Mouse (Mus musculus) heart, embryonic 16.5 days (tissue): ENCODE data around the gene Abca8a. TPM values are rescaled to one million over a fixed set of nuclear protein-coding genes. Genes with fewer than 3 reads are reported as not detected.
A peak's percentile ranks its signal among the peaks of the same experiment; 100 is the strongest.

Experiments used
- ATAC-seq: fragments of 200-750 bp; cut with Nextera tagmentation; replicated peaks from 2 replicates; pipeline ENCODE4 v1.8.0; 2017; ENCODE audit warnings: moderate number of reproducible peaks; ENCODE audit not compliant: insufficient read depth, low FRiP score; ENCODE audit errors: extremely low read depth
- H3K27ac ChIP-seq: fragments of 300-500 bp; sonication (generic); 2 replicates; pipeline ENCODE4 v1.5.1; 2014; ENCODE audit warnings: mild to moderate bottlenecking, low read length, control low read depth, moderate library complexity
- H3K27me3 ChIP-seq: fragments of 300-500 bp; sonication (generic); 2 replicates; pipeline ENCODE4 v1.6.1; 2014; ENCODE audit warnings: low read length, mixed read lengths; ENCODE audit not compliant: control insufficient read depth, insufficient read depth
- H3K36me3 ChIP-seq: fragments of 300-500 bp; sonication (generic); 2 replicates; pipeline ENCODE4 v1.6.1; 2014; ENCODE audit not compliant: control insufficient read depth, insufficient read depth
- H3K4me1 ChIP-seq: fragments of 300-500 bp; sonication (generic); 2 replicates; pipeline ENCODE4 v1.6.1; 2014; ENCODE audit warnings: low read length, mixed read lengths; ENCODE audit not compliant: control insufficient read depth, insufficient read depth
- H3K4me2 ChIP-seq: fragments of 300-500 bp; sonication (generic); 2 replicates; pipeline ENCODE4 v1.6.1; 2014; ENCODE audit warnings: low read depth, mild to moderate bottlenecking, control low read depth, low read length
- H3K4me3 ChIP-seq: fragments of 300-500 bp; sonication (generic); 2 replicates; pipeline ENCODE4 v1.5.1; 2014; ENCODE audit warnings: mild to moderate bottlenecking, control low read depth, low read length
- H3K9ac ChIP-seq: fragments of 300-500 bp; sonication (generic); 2 replicates; pipeline ENCODE4 v1.6.1; 2014; ENCODE audit warnings: low read length, control low read depth
- H3K9me3 ChIP-seq: fragments of 300-500 bp; sonication (generic); replicated peaks from 2 replicates; pipeline ENCODE4 v1.6.1; 2016; ENCODE audit warnings: low read length; ENCODE audit not compliant: control insufficient read depth
- WGBS: fragments of 180-500 bp; shearing (Covaris S2); extraction: QIAGEN DNeasy Blood & Tissue Kit; methylation state at CpG from one replicate; pipeline ENCODE4 v1.1.7; 2014; 5-methylcytosine and 5-hydroxymethylcytosine counted together
- polyA plus RNA-seq: library from polyadenylated mRNA; unstranded; fragments of >200 nt; fragmentation: Nextera tagmentation; extraction: Ambion mirVana; gene quantifications from 2 replicates; pipeline ENCODE4 v1.2.1, GENCODE M21; 2015

Gene Abca8a
- polyA plus RNA-seq, 1 experiment from 2014 or later, result 6.4 TPM

DNA sequence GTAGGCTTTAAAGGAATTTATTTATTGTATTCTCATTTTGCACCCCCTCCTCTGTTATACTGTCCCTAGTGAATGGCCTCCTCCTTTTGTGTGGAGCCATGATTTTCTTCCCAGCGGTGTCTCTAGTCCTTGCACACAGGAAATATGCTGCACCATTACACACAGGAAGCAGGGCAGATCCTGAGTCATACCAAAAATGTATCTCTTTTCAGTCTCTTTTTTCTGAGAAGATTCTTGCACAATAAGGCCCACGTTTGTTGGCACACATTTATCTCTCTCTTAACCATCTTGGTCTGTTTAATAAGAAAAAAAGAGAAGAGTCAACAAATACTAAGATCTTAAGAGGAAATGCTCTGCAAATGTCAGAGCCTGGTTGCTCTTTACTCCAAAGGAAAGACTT, 4.5 kb downstream of the Abca8a start:
- H3K4me1 ChIP-seq, result no peaks in the 10 kb centered on the region
- H3K9me3 ChIP-seq, result no peaks in the 10 kb centered on the region
- H3K4me3 ChIP-seq, result no peak overlapping the region
- WGBS, result 50% methylated on average over 2 of the region's 2 CpGs
- H3K27ac ChIP-seq, result no peak overlapping the region
- ATAC-seq, result no peak
- H3K36me3 ChIP-seq, result no peaks in the 10 kb centered on the region
- H3K4me2 ChIP-seq, result no peak overlapping the region
- no peaks in the 10 kb centered on the region for H3K27me3 ChIP-seq
- no peak overlapping the region for H3K9ac ChIP-seq

DNA sequence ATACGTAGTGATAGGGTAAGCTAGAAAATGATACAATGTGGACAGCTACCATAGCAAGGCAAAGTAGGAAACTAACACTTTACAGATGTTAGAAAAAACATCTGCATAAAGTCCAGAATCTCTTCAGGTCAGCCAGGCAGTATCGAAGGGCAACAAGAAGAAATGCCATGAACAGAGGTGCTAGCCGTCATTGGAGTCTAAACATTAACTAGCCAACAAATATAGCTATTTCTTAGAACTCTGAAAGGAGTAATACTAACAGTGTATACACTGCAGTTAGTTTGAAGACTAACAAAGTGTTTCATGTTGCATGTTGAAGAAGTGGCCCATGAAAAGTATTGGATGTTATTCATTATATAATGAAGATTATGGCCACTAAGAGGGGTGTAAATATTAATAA, 23.6 kb downstream of the Abca8a start:
- Histone ChIP-seq H3K27me3 (no peaks in the 10 kb centered on the region), H3K9ac (no peak overlapping the region), H3K36me3 (no peaks in the 10 kb centered on the region), H3K4me3 (no peak overlapping the region), H3K27ac (no peak overlapping the region), H3K9me3 (no peaks in the 10 kb centered on the region), H3K4me1 (no peaks in the 10 kb centered on the region), H3K4me2 (no peak overlapping the region)
- ATAC-seq, result no peak
- 77% methylated on average over 3 of the region's 3 CpGs for WGBS

DNA sequence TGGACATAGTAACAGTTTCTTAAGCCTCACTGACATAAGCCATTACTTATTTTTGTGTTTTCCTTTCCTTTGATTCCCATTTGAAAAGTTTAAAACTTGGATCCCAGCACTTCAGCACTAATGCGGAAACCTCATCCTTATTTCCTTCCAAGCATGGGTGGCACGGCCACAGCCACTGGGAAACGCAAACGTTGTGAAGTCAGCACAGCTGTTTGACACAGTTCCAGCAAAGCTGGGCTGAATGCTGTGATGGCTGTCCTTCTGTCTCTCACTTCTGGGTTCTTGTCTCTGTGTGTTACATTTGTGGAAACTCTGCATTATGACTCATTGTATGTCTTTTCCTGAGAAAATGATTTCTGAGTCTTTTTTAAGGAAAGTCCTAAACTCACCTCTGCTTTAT, 34.7 kb downstream of the Abca8a start:
- ATAC-seq, result no peak
- H3K36me3 ChIP-seq, result no peaks in the 10 kb centered on the region
- 48% methylated on average over 4 of the region's 4 CpGs for WGBS

DNA sequence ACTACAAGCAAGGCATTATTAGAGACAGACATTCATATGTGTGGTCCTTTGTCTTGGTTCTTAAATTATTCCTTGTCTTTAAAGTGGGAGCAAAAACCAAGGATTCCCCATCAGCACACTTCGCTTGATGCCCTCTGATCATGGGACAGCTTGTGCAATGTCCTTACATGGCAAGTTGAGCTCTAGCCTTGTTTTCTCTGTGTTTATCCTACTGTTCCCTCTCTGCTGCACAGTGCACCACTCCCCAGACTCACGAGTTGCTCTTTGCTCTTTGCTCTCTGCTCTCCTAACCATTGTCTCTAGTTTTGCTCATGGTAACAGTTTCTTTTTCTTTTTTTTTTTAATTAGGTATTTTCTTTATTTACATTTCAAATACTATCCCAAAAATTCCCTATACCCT, 35.7 kb downstream of the Abca8a start:
- Histone ChIP-seq H3K27ac (no peak overlapping the region), H3K36me3 (no peaks in the 10 kb centered on the region), H3K4me2 (no peak overlapping the region), H3K27me3 (no peaks in the 10 kb centered on the region), H3K4me1 (no peaks in the 10 kb centered on the region), H3K9ac (no peak overlapping the region), H3K4me3 (no peak overlapping the region), H3K9me3 (no peaks in the 10 kb centered on the region)
- no peak for ATAC-seq
- 66% methylated on average over 2 of the region's 2 CpGs for WGBS

More for the DNA sequence above, 34.7 kb downstream of the Abca8a start:
- Histone ChIP-seq H3K4me2 (no peak overlapping the region), H3K9ac (no peak overlapping the region), H3K27me3 (no peaks in the 10 kb centered on the region), H3K4me1 (no peaks in the 10 kb centered on the region), H3K4me3 (no peak overlapping the region), H3K27ac (no peak overlapping the region), H3K9me3 (no peaks in the 10 kb centered on the region)

DNA sequence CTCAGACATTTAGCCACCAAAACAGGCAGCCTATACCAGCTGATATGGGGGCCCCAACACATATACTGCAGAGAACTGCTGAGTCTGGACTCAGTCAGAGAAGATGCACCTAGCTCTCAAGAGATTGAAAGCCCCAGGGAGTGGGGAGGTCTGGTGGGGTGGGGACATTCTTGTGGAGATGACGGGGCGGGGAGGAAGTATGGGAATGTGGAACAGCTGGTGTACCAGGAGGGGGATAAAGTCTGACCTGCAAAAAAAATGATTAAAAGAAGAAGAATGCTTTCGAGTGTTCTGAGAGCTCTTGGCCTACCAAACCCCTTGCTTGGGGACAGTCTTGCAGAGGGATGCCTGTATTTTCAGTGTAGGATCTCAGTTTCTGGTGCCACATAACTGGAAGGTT, 42.1 kb downstream of the Abca8a start:
- WGBS, result 71% methylated on average over 3 of the region's 3 CpGs
- Histone ChIP-seq H3K9me3 (no peaks in the 10 kb centered on the region; the same call in 1 of the 2 replicates), H3K4me3 (no peak overlapping the region), H3K36me3 (no peaks in the 10 kb centered on the region), H3K4me2 (no peak overlapping the region), H3K4me1 (no peaks in the 10 kb centered on the region), H3K27ac (no peak overlapping the region), H3K9ac (no peak overlapping the region), H3K27me3 (no peaks in the 10 kb centered on the region)
- ATAC-seq, result no peak

DNA sequence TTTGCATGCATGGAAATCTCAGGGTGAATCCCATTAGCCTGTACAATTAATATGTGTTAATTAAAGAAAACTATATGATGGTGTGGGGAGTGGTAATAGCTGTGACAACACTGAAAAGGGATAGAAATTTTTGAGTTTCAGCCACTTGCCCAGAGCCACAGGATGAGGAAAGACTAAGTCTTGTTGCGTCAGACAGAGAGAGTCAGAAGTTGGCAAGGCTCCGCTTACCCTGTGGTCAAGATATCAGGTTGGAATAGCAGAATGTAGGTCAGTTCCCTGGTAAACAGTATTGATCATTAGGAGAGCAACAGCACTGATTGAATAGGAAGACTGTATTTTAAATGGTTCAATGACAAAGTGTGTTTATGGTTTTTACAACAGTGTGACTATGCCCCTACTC, 58.0 kb downstream of the Abca8a start:
- no peaks in the 10 kb centered on the region for H3K9me3 ChIP-seq
- no peak overlapping the region for H3K4me3 ChIP-seq
- no peaks in the 10 kb centered on the region for H3K36me3 ChIP-seq
- no peak overlapping the region for H3K27ac ChIP-seq
- no peaks in the 10 kb centered on the region for H3K4me1 ChIP-seq
- 88% methylated on average over 2 of the region's 2 CpGs for WGBS
- no peak overlapping the region for H3K9ac ChIP-seq
- no peak overlapping the region for H3K4me2 ChIP-seq
- H3K27me3 ChIP-seq, result no peaks in the 10 kb centered on the region
- no peak for ATAC-seq

DNA sequence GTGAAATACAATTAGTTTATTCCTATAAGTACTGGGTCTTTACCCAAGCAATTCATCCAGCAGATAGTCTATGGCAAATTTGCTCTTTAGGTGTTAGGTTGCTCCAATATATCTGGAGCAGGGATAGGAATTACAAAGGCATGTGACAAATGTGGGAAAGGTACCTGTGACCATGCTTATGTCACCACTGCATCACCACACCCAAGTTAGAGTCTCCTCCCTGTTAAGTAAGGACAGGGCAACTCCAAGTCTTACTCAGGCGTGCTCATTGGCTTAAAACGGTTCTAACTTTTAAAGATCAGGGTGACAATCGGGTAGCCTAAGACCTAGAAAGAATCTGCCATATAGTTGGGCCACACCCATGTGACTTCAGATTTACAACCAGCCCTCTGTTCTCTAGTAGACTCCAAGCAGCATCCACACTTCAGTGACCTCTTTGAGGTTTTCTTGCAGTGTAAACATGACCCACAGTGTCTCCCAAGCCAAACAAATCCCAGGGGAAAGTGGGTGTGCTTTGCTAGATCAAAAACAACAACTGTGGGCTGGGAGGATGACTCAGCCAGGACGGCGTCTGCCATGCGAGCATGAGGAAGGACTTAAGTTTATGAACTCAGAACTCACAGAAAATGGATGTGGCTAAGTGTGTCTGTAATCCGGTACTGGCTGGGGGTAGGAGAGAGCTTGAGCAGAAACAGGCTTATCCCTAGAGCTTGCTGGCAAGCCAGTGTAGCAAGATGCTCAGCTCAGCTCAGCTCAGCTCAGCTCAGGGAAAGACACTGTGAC, 66.7 kb downstream of the Abca8a start:
- no peaks in the 10 kb centered on the region for H3K27me3 ChIP-seq
- no peak overlapping the region for H3K9ac ChIP-seq
- H3K36me3 ChIP-seq, result no peaks in the 10 kb centered on the region
- no peaks in the 10 kb centered on the region for H3K9me3 ChIP-seq
- no peak for ATAC-seq
- 58% methylated on average over 7 of the region's 7 CpGs for WGBS
- H3K4me1 ChIP-seq, result no peaks in the 10 kb centered on the region
- no peak overlapping the region for H3K27ac ChIP-seq
- no peak overlapping the region for H3K4me2 ChIP-seq
- H3K4me3 ChIP-seq, result no peak overlapping the region

DNA sequence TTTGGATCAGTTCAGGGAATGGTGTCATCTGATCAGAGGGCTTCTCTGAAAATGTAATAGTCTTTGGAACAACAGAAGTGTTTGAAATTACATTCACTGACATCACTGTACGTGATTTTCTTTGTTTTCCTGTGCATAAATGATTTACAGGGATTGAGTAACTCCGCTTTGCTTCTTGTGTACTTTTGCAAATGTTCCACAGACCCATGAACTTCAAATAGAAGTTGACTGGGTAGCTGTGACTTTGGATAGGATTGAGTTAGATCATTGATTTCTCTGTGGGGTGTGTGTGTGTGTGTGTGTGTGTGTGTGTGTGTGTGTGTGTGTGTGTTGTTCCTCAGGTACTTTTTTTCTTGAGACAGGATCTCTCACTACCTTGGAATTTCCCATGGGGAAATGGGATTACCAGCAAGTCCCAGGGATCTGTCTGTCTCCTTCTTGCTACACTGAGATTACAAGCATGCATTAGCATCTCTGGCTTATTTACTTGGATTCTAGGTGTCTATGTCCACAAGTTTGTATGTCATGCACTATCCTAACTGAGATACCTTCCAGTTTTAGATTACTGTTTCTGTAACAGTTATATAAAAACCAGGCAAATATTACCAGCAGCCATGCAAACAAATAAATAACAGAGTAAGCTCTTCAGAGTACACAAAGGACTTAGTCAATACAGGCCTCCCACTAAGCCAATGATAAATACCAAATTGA, 84.8 kb downstream of the Abca8a start:
- no peaks in the 10 kb centered on the region for H3K27me3 ChIP-seq
- no peaks in the 10 kb centered on the region for H3K4me1 ChIP-seq
- H3K4me2 ChIP-seq, result no peak overlapping the region
- no peak overlapping the region for H3K9ac ChIP-seq
- no peak overlapping the region for H3K4me3 ChIP-seq
- 69% methylated on average over 2 of the region's 2 CpGs for WGBS
- no peak overlapping the region for H3K27ac ChIP-seq
- no peaks in the 10 kb centered on the region for H3K36me3 ChIP-seq
- H3K9me3 ChIP-seq, result no peaks in the 10 kb centered on the region
- no peak for ATAC-seq

DNA sequence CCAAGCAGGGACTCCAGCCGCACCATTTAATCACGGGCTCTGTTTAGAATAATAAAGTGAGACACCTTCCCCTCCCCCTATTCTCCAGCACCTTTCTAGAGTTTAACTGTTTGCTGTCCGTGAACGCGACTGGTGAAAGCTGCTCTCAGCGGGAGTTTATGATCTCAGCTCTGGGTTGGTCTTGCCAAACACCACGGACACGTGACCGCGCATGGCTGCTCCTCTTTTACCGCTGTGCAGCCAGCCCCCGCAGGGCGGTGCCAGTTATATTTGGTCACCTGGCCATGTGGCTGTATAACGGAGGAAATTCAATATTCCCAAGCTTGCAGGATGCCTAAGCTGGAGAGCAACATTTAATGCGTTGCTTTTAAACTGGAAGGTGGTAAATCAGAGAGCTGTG, 100.2 kb downstream of the Abca8a start, which contains the start of gene Abca8b:
Abca8b (minus strand) TSS at position 222 of the 400 bp plus-strand sequence.
- peak within 1 kb of the TSS; percentile 65 for H3K9ac ChIP-seq
- H3K4me1 ChIP-seq, result peaks cover 8% of the 10 kb centered on the region; the same call in 1 of the 2 replicates
- H3K27me3 ChIP-seq, result no peaks in the 10 kb centered on the region
- H3K27ac ChIP-seq, result peak within 1 kb of the TSS; percentile 51
- ATAC-seq, result peak; percentile 96
- no peaks in the 10 kb centered on the region for H3K9me3 ChIP-seq
- no peaks in the 10 kb centered on the region for H3K36me3 ChIP-seq
- under 1% methylated on average over 15 of the region's 15 CpGs for WGBS
- peak within 1 kb of the TSS; percentile 86 for H3K4me2 ChIP-seq
- H3K4me3 ChIP-seq, result peak within 1 kb of the TSS; percentile 60
